Mouse (Mus musculus) heart, embryonic 10.5 days (tissue): Measurements from ENCODE around the gene Eif2b1. TPM values are rescaled to one million over a fixed set of nuclear protein-coding genes. Genes with fewer than 3 reads are reported as not detected.

Experiments
- DNase-seq: peaks from one replicate; pipeline ENCODE4 v3.0.0-alpha.2; 2017; ENCODE audit warnings: low spot score
- H3K27ac ChIP-seq: fragments of 300-500 bp; sonication (generic); 2 replicates; pipeline ENCODE4 v1.5.1; 2016; ENCODE audit warnings: mild to moderate bottlenecking
- H3K27me3 ChIP-seq: fragments of 300-500 bp; sonication (generic); 2 replicates; pipeline ENCODE4 v1.6.1; 2016; ENCODE audit warnings: mild to moderate bottlenecking; ENCODE audit not compliant: poor library complexity, insufficient read depth, severe bottlenecking
- H3K36me3 ChIP-seq: fragments of 300-500 bp; sonication (generic); 2 replicates; pipeline ENCODE4 v1.6.1; 2016; ENCODE audit warnings: mild to moderate bottlenecking, moderate library complexity
- H3K4me1 ChIP-seq: fragments of 300-500 bp; sonication (generic); 2 replicates; pipeline ENCODE4 v1.6.1; 2016; ENCODE audit warnings: mild to moderate bottlenecking
- H3K4me3 ChIP-seq: fragments of 300-500 bp; sonication (generic); 2 replicates; pipeline ENCODE4 v1.5.1; 2016; ENCODE audit warnings: mild to moderate bottlenecking, moderate library complexity
- H3K9me3 ChIP-seq: fragments of 300-500 bp; sonication (generic); 2 replicates; pipeline ENCODE4 v1.6.1; 2016; ENCODE audit warnings: mild to moderate bottlenecking, moderate library complexity
- WGBS: fragments of 180-500 bp; shearing (Covaris S2); methylation state at CpG from one replicate; pipeline ENCODE4 v1.1.7; 2016; 5-methylcytosine and 5-hydroxymethylcytosine counted together
- polyA plus RNA-seq: library from polyadenylated mRNA; unstranded; fragments of >200 nt; fragmentation: Nextera tagmentation; extraction: Ambion mirVana; gene quantifications from 2 replicates; pipeline ENCODE4 v1.2.1, GENCODE M21; 2016

Gene Eif2b1
- polyA plus RNA-seq, 1 experiment from 2014 or later, result 88.1 TPM

DNA sequence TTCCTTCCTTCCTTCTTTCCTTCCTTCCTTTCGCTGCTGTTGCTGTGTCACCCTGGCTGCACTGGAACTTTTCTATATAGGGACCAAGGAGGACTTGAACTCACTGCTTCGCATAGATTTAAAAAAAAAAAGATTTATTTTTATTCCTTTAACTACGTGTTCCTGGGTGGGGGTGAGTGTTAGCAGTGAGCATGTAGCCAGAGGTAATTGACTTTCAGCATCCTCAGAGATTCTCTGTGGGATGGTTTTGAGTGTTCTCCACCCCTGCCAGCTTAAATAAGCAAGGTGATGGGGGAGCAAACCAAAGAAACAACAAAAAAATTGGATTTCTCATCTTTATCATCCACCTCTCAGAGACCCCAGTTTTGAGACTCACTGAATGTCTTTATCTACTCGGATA lies 39.0 kb downstream of the Eif2b1 start:
- Histone ChIP-seq H3K4me1 (peaks cover 12% of the 10 kb centered on the region), H3K9me3 (no peaks in the 10 kb centered on the region), H3K27ac (peak overlapping the region; percentile 89; the same call in 1 of the 2 replicates), H3K36me3 (peaks cover 25% of the 10 kb centered on the region), H3K4me3 (peak overlapping the region; percentile 97), H3K27me3 (no peaks in the 10 kb centered on the region)
- DNase-seq, result no peak
- WGBS, result 67% methylated on average over 4 of the region's 4 CpGs

DNA sequence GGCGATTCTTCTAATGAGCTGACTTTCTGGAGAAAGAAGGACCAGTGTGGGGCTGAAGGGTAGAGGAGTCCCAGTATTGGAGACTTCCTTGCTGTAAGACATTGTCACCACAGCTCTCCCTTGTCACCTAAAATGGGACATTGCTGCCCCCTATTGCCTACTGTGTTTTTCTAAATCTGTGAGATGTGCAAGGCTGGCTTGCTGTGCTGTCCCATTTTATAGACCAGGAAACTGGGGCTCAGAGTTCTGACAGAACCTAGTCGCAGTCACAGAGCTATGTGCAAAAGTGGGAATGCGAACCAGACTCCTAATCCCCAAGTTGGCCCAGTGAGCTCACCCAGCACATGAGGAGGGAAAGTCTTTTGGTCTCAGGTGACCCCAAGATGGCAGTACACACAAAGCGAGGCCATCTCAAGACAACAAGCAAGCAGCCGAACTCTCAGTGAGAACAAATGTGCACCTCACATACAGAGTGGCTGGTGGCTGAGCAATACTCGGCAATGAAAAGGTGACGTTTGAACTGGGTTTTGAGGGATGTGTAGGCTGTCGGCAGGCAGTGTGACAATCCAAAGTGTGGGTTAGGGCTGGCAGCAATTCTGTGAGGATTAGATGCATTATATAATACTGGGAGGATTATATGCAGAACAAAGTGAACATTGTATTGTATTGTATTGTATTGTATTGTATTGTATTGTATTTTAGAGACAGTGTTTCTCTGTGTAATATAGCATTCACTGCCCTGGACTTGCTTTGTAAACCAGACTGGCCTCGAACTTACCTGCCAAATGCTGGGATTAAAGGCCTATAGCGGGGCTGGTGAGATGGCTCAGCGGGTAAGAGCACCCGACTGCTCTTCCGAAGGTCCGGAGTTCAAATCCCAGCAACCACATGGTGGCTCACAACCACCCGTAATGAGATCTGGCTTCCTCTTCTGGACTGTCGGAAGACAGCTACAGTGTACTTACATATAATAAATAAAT lies 39.8 kb downstream of the Eif2b1 start:
- H3K27ac ChIP-seq, result no peak overlapping the region
- DNase-seq, result no peak
- peaks cover 12% of the 10 kb centered on the region for H3K4me1 ChIP-seq
- 69% methylated on average over 16 of the region's 16 CpGs for WGBS
- H3K9me3 ChIP-seq, result no peaks in the 10 kb centered on the region
- no peaks in the 10 kb centered on the region for H3K27me3 ChIP-seq
- H3K36me3 ChIP-seq, result peaks cover 17% of the 10 kb centered on the region
- H3K4me3 ChIP-seq, result no peak overlapping the region

DNA sequence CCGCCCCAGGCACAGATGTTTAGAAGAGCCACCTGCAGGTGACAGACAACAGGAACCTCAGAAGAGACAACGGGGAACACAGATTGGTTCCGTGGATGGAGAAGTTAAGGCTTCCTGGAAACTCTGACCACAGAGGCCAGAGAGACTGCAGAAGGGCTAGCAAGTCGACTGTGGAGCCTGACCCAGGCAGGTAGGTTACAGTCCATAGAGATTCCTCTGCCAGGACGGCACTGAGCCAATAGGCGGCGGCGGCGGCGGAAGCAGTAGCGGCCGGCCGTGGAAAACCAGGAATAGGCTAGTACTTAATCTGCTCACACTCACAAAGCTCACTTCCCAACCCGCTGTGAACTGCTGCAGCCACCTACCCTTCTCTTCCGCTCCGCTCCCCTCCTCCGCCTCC lies 42.2 kb downstream of the Eif2b1 start:
- Histone ChIP-seq H3K27ac (peak overlapping the region; percentile 85), H3K9me3 (no peaks in the 10 kb centered on the region), H3K4me1 (peaks cover 17% of the 10 kb centered on the region), H3K36me3 (no peaks in the 10 kb centered on the region), H3K4me3 (peak overlapping the region; percentile 53), H3K27me3 (no peaks in the 10 kb centered on the region)
- under 1% methylated on average over 17 of the region's 17 CpGs for WGBS
- DNase-seq, result peak; percentile 84

DNA sequence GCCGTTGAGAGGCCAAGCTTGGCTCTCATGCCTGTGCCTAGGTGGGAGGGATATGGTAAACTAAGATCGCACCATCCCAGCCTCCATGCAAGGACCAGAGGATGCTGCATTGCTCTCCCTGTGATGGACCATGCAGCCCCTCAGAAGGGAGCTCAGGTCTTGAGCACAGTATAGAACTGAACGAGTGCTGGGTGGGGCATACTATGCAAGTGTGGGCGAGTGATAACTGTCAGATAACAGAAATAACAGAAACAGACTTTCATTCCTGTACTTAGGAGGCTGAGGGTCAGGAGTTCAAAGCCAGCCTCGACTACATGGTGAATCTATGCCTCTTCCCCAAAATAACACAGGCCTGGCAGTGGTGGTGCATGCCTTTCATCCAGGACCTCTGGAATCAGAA lies 43.9 kb downstream of the Eif2b1 start:
- H3K27me3 ChIP-seq, result no peaks in the 10 kb centered on the region
- WGBS, result 44% methylated on average over 5 of the region's 5 CpGs

DNA sequence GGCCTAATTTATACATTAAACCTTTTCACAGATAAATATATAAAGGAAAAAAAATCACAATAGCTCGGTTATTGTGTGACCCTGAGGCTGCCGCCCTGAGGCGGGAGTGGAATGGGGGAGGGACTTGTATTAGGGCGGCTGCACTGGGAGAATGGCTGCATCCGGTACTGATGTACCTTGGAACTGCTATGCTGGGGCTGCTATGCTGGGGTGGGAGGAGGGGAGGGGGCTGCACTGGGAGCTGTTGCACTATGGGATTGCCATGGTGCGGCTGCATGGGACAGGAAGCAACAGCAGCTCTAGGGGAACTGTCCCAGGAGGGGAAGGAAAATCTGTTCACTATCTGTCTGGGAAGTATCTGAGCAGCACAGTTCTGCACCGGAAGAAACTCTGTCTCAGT lies 46.5 kb downstream of the Eif2b1 start:
- H3K4me1 ChIP-seq, result peaks cover 52% of the 10 kb centered on the region
- DNase-seq, result no peak
- 33% methylated on average over 7 of the region's 7 CpGs for WGBS

More for the DNA sequence above, 43.9 kb downstream of the Eif2b1 start:
- Histone ChIP-seq H3K4me3 (no peak overlapping the region), H3K36me3 (no peaks in the 10 kb centered on the region), H3K9me3 (no peaks in the 10 kb centered on the region), H3K4me1 (peaks cover 33% of the 10 kb centered on the region), H3K27ac (no peak overlapping the region)
- no peak for DNase-seq

DNA sequence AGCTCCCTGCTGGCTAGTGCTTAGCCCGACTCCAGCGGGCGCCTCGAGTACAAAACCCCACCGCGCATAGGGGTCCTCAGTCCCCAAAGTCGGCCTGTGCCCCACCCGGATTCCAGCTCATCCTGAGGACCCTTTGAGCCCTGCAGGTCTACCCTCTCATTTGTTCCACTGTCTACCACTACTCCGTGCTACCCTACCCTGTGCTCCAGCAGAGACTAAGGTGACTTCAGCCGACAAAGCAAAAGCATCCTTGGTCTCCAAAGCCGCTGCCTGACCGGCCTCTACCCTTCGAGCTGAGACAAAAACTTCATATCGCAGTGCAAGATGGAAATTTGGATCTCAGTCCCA lies 47.4 kb downstream of the Eif2b1 start:
- H3K27ac ChIP-seq, result peak overlapping the region; percentile 95
- no peak for DNase-seq
- WGBS, result 13% methylated on average over 14 of the region's 14 CpGs
- H3K4me3 ChIP-seq, result peak overlapping the region; percentile 89
- H3K9me3 ChIP-seq, result no peaks in the 10 kb centered on the region
- H3K27me3 ChIP-seq, result no peaks in the 10 kb centered on the region
- H3K36me3 ChIP-seq, result peaks cover 4% of the 10 kb centered on the region
- H3K4me1 ChIP-seq, result peaks cover 45% of the 10 kb centered on the region

More for the DNA sequence above, 46.5 kb downstream of the Eif2b1 start:
- Histone ChIP-seq H3K9me3 (no peaks in the 10 kb centered on the region), H3K4me3 (no peak overlapping the region), H3K36me3 (no peaks in the 10 kb centered on the region), H3K27me3 (no peaks in the 10 kb centered on the region), H3K27ac (peak overlapping the region; percentile 95; the same call in 1 of the 2 replicates)

DNA sequence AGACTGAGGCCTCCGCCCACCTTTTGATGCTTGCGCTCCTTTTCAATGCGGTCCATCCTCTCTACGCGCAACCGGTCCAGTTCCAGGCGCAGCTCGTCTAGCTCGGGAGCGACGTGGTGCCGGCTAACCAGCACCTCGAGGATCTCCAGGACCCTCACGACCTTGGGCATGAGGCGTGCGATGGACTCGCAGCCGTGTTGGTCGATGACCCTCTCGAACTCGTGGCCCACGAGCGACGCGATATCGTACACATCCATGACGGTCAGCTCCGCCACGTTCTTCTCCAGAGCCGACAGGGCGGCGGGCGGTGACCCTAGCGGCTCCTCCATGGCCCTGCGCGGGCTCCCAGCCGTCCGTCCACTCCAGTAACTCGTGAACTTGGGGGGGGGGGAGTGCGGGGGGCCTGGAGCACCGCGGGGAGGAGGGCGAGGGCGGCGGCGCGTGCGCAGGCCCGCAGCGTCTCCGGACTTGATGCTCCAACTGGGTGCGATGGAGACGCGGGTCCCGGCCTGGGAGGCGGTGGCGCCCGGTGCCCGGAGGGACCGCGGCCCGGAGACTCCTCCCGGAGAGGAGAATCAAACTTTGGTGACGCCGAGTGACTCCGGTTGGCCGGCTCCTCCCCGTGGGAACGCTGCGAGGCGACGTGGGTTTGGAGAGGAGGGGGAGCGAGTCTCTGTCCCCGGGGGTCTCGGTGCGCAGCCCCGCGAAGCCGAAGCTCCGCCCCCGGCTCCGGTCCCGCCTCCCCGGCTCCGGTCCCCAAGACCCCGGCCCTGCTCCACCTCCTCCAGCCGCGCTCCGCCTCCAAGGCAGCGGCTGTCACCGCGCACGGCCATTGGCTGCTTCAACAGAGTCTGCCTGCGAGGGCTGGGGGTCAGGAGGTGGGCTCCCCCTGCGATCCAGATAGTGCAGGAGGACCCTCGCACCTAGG lies 48.0 kb downstream of the Eif2b1 start, which contains the start of gene Rilpl1:
Gene Rilpl1, minus strand, starts transcription at position 737 of the 928 bp plus-strand sequence.
- Histone ChIP-seq H3K27me3 (no peaks in the 10 kb centered on the region), H3K4me3 (peak within 1 kb of the TSS; percentile 89), H3K27ac (peak within 1 kb of the TSS; percentile 95), H3K36me3 (peaks cover 10% of the 10 kb centered on the region), H3K9me3 (no peaks in the 10 kb centered on the region), H3K4me1 (peaks cover 48% of the 10 kb centered on the region)
- WGBS, result under 1% methylated on average over 95 of the region's 96 CpGs
- DNase-seq, result peak; percentile 92

DNA sequence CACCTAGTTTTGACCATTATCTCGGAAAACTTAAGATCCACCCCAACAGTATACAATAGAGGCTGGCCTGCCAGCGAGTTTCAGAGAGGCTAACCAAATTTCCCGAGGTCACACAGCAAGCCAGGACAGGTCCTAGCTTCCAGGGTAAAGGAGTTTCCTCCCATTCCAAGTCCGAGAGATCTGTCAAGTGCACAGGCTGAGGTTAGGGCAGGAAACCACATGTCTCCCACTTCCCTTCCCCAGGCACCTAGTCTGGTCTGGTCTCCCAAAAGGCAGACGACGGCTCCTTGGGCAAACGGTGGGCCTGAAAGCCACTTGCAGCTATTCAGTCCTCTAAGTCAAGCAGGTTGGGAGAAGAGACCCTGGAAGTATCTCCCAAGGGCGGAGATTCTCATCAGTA lies 49.2 kb downstream of the Eif2b1 start:
- WGBS, result 48% methylated on average over 8 of the region's 8 CpGs
- no peak for DNase-seq
- Histone ChIP-seq H3K4me1 (peaks cover 48% of the 10 kb centered on the region), H3K36me3 (peaks cover 20% of the 10 kb centered on the region), H3K9me3 (no peaks in the 10 kb centered on the region), H3K4me3 (peak overlapping the region; percentile 89), H3K27me3 (no peaks in the 10 kb centered on the region), H3K27ac (peak overlapping the region; percentile 95)

DNA sequence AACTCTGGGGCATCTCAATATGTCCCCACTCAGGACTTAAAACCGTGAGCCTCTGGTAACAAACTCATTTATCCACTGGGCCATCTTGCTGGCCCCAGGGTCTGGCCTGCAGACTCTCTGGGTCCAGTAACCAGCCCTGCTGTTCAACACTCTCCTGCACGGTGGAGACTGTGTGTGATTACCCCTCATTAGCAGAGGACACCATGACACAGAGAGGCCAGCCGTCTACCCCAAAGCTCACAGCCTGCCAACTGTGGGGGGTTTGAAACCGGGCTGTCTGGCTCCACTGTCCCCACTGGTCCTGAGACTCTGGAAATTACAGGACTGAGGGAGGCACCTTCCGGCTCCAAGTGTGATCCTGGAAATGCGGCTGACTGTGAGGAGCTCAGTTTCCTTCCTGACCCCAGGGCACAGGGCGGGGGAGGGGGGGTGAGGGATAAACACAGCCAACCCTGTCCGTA lies 49.7 kb downstream of the Eif2b1 start:
- H3K4me3 ChIP-seq, result peak overlapping the region; percentile 89
- H3K27ac ChIP-seq, result peak overlapping the region; percentile 95
- H3K9me3 ChIP-seq, result no peaks in the 10 kb centered on the region
- H3K36me3 ChIP-seq, result peaks cover 25% of the 10 kb centered on the region
- DNase-seq, result no peak
- H3K4me1 ChIP-seq, result peaks cover 48% of the 10 kb centered on the region
- no peaks in the 10 kb centered on the region for H3K27me3 ChIP-seq
- 24% methylated on average over 8 of the region's 8 CpGs for WGBS

DNA sequence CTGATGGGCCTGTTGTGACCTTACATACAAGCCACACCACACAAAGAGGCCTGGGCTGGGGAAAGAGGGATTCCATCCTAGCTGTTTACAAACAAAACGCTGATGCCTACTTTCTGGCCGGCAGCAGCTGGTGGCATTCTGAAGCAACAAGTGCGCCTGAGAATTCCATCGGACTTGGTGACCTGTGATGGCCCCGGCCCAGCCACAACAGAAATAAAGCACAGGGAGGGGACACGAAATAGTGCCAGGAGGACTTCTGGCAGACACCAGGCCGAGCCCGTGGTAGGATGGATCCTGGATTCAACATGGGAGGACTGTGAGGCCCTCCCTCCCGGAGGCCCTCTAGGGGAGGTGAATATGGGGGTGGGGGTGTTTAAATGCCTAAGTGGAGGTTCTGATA lies 50.1 kb downstream of the Eif2b1 start:
- Histone ChIP-seq H3K36me3 (peaks cover 29% of the 10 kb centered on the region), H3K27ac (peak overlapping the region; percentile 95), H3K27me3 (no peaks in the 10 kb centered on the region), H3K4me1 (peaks cover 48% of the 10 kb centered on the region), H3K4me3 (peak overlapping the region; percentile 89), H3K9me3 (no peaks in the 10 kb centered on the region)
- 47% methylated on average over 9 of the region's 9 CpGs for WGBS
- no peak for DNase-seq

DNA sequence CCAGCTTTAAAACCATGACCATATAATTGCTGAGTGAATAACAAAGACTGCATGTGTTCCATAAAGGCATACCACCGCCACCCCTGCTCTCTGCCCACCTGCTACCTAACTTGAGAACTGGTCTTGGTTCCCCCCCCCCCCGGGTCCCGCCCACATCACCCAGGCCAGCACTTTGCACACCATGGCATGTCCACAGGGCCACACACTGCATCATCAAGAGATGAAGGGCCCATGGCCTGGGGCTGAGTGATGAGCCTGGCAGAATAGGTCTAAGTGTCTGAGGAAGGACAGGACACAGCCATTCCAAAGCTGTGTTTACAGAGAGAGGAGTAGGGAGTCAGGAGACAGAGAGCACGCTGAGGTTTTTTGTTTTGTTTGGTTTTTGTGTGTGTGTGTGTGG lies 50.6 kb downstream of the Eif2b1 start:
- peak overlapping the region; percentile 89 for H3K4me3 ChIP-seq
- H3K27me3 ChIP-seq, result no peaks in the 10 kb centered on the region
- H3K4me1 ChIP-seq, result peaks cover 48% of the 10 kb centered on the region
- peak overlapping the region; percentile 95 for H3K27ac ChIP-seq
- H3K9me3 ChIP-seq, result no peaks in the 10 kb centered on the region
- H3K36me3 ChIP-seq, result peaks cover 34% of the 10 kb centered on the region
- WGBS, result 80% methylated on average over 4 of the region's 4 CpGs
- no peak for DNase-seq

DNA sequence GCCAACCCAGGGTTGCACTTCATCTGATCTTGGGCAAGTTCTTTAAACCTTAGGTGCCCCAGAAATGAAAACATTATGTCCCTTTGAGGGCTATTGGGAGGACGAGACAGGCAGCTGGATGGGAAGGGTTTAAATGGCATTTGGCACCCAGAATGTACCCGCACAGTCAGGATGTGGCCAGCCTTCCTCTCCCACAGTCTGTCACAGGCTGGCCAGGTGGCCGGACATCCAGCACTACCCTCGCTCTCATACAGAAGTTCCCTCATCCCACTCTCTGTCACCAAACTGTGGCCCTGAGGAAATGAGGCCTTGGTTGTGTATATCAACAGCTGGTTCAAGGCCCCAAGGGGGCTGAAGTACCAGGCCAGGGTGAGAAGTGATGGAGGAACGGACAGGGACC lies 54.0 kb downstream of the Eif2b1 start:
- Histone ChIP-seq H3K4me3 (no peak overlapping the region), H3K9me3 (no peaks in the 10 kb centered on the region), H3K27ac (no peak overlapping the region), H3K27me3 (no peaks in the 10 kb centered on the region), H3K4me1 (peaks cover 23% of the 10 kb centered on the region), H3K36me3 (peaks cover 57% of the 10 kb centered on the region)
- DNase-seq, result no peak
- 84% methylated on average over 5 of the region's 5 CpGs for WGBS
